Comparison of ENCODE assay signal across 11 mouse cellular contexts in the genomic region with DNA sequence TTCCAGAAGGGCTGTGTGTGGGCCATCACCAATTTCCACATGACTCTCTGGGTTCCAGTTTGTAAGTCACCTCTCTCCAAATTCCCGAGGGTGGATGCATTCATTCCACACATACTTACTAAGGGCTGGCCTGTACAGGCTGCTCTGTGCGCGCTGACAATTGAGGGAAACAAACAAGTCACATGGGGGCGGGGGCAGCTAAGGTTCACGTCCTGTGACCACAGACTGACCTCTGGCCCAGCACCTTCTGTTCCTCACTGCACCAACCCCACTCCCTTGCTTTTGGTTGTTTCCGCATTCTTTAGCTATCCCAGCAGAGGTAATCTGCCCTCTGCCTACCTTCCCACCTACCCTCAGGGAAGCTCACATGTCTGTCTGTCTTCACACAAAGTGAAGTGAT. TPM values are rescaled to one million over a fixed set of nuclear protein-coding genes. Genes with fewer than 3 reads are reported as not detected.
A peak's percentile ranks its signal among the peaks of the same experiment; 100 is the strongest.
DNase-seq lines count a peak whose midpoint lies in the region.
"Had no signal": no experiment of that assay in that cellular context is flagged by ENCODE, and none has a peak within 500 bp of the region (broad histone marks: within the 10 kb centered on the region; RNA-seq: fewer than 3 reads in every experiment).

No protein-coding gene starts in this region.

- DNase-seq in adrenal gland, adult 2 months: peak; percentile 71
- no peak for DNase-seq in adrenal gland, adult 18-20 months (ENCODE audit: low spot score in 2 of 2)
- DNase-seq in 3134 (ENCODE audit: extremely low read depth, insufficient read length, low spot score): peak; percentile 76
- DNase-seq in heart, adult 8-10 months (ENCODE audit: low spot score): peak; percentile 79
- DNase-seq in kidney, postnatal 4 days: peak; percentile 55 to 75
- DNase-seq in retina, postnatal 1 day: no peak
- DNase-seq in cerebellum, postnatal 36 days: no peak
- no peak for DNase-seq in right cerebral cortex, postnatal 36 days (ENCODE audit: low spot score in 2 of 2)
- DNase-seq: right cerebral cortex, adult 18-20 months had no signal

RNA-seq across cellular contexts. Expression of gene Spen, which starts 31.6 kb away (rescaled TPM):
- 10 to 100 TPM; 37.8 to 55.3 TPM for total RNA-seq in adrenal gland, adult 2 months (2021)
- 63.9 and 76.4 TPM in 2 replicates for polyA plus RNA-seq in adrenal gland, adult 2 months (2012; rRNA removed)
- total RNA-seq in adrenal gland, adult 18-20 months (2021): 10 to 100 TPM; 49.4 to 53.7 TPM
- total RNA-seq in heart, adult 8-10 months (2022): 10 to 100 TPM; 29.2 to 32.2 (median 30.1) TPM

RNA-seq across cellular contexts. Expression of gene Fblim1, which starts 35.9 kb away (rescaled TPM):
- 10 to 100 TPM in 1 of 2 experiments, 1 to 10 TPM in 1; 9.0 to 23.0 TPM for total RNA-seq in adrenal gland, adult 2 months (2021)
- polyA plus RNA-seq in adrenal gland, adult 2 months (2012; rRNA removed): 10.4 and 12.8 TPM in 2 replicates
- 10 to 100 TPM in 1 of 2 experiments, 1 to 10 TPM in 1; 6.8 to 13.0 TPM for total RNA-seq in adrenal gland, adult 18-20 months (2021)
- 100 to 1,000 TPM; 221 to 281 (median 251) TPM for total RNA-seq in heart, adult 8-10 months (2022)

RNA-seq across cellular contexts. Expression of gene Tmem82, which starts 48.4 kb away (rescaled TPM):
- total RNA-seq in adrenal gland, adult 2 months (2021): 1 to 10 TPM in 1 of 2 experiments, under 1 TPM in 1; 0.93 to 1.6 TPM
- 2.8 TPM in 2 replicates for polyA plus RNA-seq in adrenal gland, adult 2 months (2012; rRNA removed)
- 1 to 10 TPM; 1.1 to 2.8 TPM for total RNA-seq in adrenal gland, adult 18-20 months (2021)
- total RNA-seq in heart, adult 8-10 months (2022): 10 to 100 TPM; 15.0 to 19.3 (median 16.5) TPM

RNA-seq across cellular contexts. Expression of gene Slc25a34, which starts 53.6 kb away (rescaled TPM):
- total RNA-seq in adrenal gland, adult 2 months (2021): 10 to 100 TPM in 1 of 2 experiments, 1 to 10 TPM in 1; 9.2 to 14.2 TPM
- 4.3 and 5.7 TPM in 2 replicates for polyA plus RNA-seq in adrenal gland, adult 2 months (2012; rRNA removed)
- total RNA-seq in adrenal gland, adult 18-20 months (2021): 10 to 100 TPM in 1 of 2 experiments, 1 to 10 TPM in 1; 3.5 to 10.3 TPM
- 100 to 1,000 TPM; 124 to 157 (median 144) TPM for total RNA-seq in heart, adult 8-10 months (2022)
- polyA plus RNA-seq: forebrain, embryonic 12.5 days; limb, embryonic 12.5 days had no signal

Comparison
In these comparisons a context has a peak if more than half of its experiments do, and no peak if none do; other contexts are left out.
1. DNase-seq: peak in adrenal gland, adult 2 months (single experiment), 3134 (single experiment), heart, adult 8-10 months (single experiment) and kidney, postnatal 4 days (2 of 2); none in adrenal gland, adult 18-20 months (0 of 2), retina, postnatal 1 day (single experiment), cerebellum, postnatal 36 days (0 of 2) and right cerebral cortex, postnatal 36 days (0 of 2).
2. RNA of gene Fblim1, which starts 35.9 kb away (total RNA-seq): 221 to 281 TPM in heart, adult 8-10 months; 9.0 to 23.0 TPM in adrenal gland, adult 2 months and 6.8 to 13.0 TPM in adrenal gland, adult 18-20 months; every median in the first group is over 4 times any median in the second.
3. RNA of gene Tmem82, which starts 48.4 kb away (total RNA-seq): 15.0 to 19.3 TPM in heart, adult 8-10 months; 1.1 to 2.8 TPM in adrenal gland, adult 18-20 months and 0.93 to 1.6 TPM in adrenal gland, adult 2 months; every median in the first group is over 4 times any median in the second.